Mouse (Mus musculus) intestine, postnatal 0 days (tissue): ENCODE measurements around the gene Zfp637. TPM values are rescaled to one million over a fixed set of nuclear protein-coding genes. Genes with fewer than 3 reads are reported as not detected.

ENCODE experiments used
- ATAC-seq: fragments of 200-750 bp; cut with Nextera tagmentation; 2 replicates; pipeline ENCODE4 v1.8.0; 2017; ENCODE audit warnings: mild to moderate bottlenecking, moderate TSS enrichment, moderate library complexity
- H3K27ac ChIP-seq: fragments of 300-500 bp; sonication (generic); 2 replicates; pipeline ENCODE4 v1.5.1; 2014; ENCODE audit warnings: mild to moderate bottlenecking, low read depth, low read length, moderate library complexity
- H3K27me3 ChIP-seq: fragments of 300-500 bp; sonication (generic); replicated peaks from 2 replicates; pipeline ENCODE4 v1.6.1; 2014; ENCODE audit warnings: low read length, mixed read lengths; ENCODE audit not compliant: control insufficient read depth, insufficient read depth
- H3K36me3 ChIP-seq: fragments of 300-500 bp; sonication (generic); 2 replicates; pipeline ENCODE4 v1.6.1; 2014; ENCODE audit warnings: mild to moderate bottlenecking, moderate library complexity; ENCODE audit not compliant: control insufficient read depth, insufficient read depth
- H3K4me1 ChIP-seq: fragments of 300-500 bp; sonication (generic); replicated peaks from 2 replicates; pipeline ENCODE4 v1.6.1; 2014; ENCODE audit warnings: antibody characterized with exemption, low read length, mixed read lengths; ENCODE audit not compliant: control insufficient read depth, insufficient read depth
- H3K4me2 ChIP-seq: fragments of 300-500 bp; sonication (generic); replicated peaks from 2 replicates; pipeline ENCODE4 v1.6.1; 2014; ENCODE audit warnings: low read depth, mild to moderate bottlenecking, moderate library complexity
- H3K4me3 ChIP-seq: fragments of 300-500 bp; sonication (generic); 2 replicates; pipeline ENCODE4 v1.5.1; 2014; ENCODE audit warnings: low read depth, low read length
- H3K9ac ChIP-seq: fragments of 300-500 bp; sonication (generic); 2 replicates; pipeline ENCODE4 v1.6.1; 2014; ENCODE audit warnings: mild to moderate bottlenecking, low read depth, low read length
- H3K9me3 ChIP-seq: fragments of 300-500 bp; sonication (generic); 2 replicates; pipeline ENCODE4 v1.6.1; 2016; ENCODE audit warnings: mixed run types; ENCODE audit not compliant: control insufficient read depth
- CTCF ChIP-seq: sonication (generic); IDR thresholded peaks from 2 replicates; pipeline ENCODE4 v1.5.1; 2016; ENCODE audit warnings: low read depth, mild to moderate bottlenecking, control low read depth, antibody characterized with exemption, moderate library complexity
- WGBS: fragments of 180-500 bp; shearing (Covaris S2); extraction: QIAGEN DNeasy Blood & Tissue Kit; methylation state at CpG from one replicate; pipeline ENCODE4 v1.1.7; 2014; 5-methylcytosine and 5-hydroxymethylcytosine counted together
- polyA plus RNA-seq: library from polyadenylated mRNA; unstranded; fragments of >200 nt; fragmentation: Nextera tagmentation; extraction: Ambion mirVana; gene quantifications from 2 replicates; pipeline ENCODE4 v1.2.1, GENCODE M21; 2015

The Zfp637 gene
- polyA plus RNA-seq, 1 experiment from 2014 or later = 46.1 TPM

DNA sequence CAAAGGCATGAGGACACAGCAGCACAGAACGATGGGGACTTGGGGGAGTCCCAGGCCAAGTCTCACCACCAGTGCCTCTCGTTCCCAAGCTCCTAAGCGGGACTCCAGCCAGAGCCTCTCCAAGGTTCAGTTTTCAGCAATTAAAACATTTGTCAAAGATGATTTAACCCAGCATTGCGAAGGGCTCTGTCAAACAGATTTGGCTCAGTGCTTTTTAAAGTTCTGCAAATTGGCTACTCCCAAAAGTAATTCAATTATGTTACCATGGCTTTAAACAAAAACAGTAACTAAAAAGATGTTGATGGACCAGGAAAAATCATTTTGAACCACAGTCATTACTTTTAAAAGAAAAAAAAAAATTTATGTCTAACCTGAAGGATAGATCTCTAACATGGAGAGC, 30.3 kb upstream of the Zfp637 start:
- no peak for TF ChIP-seq CTCF
- H3K4me1 ChIP-seq = no peaks in the 10 kb centered on the region
- WGBS = 71% methylated on average over 4 of the region's 4 CpGs
- H3K27ac ChIP-seq = no peak overlapping the region
- H3K27me3 ChIP-seq = no peaks in the 10 kb centered on the region
- H3K4me2 ChIP-seq = no peak overlapping the region
- H3K4me3 ChIP-seq = no peak overlapping the region
- H3K9me3 ChIP-seq = no peaks in the 10 kb centered on the region
- H3K9ac ChIP-seq = no peak overlapping the region
- no peaks in the 10 kb centered on the region for H3K36me3 ChIP-seq
- ATAC-seq = no peak

DNA sequence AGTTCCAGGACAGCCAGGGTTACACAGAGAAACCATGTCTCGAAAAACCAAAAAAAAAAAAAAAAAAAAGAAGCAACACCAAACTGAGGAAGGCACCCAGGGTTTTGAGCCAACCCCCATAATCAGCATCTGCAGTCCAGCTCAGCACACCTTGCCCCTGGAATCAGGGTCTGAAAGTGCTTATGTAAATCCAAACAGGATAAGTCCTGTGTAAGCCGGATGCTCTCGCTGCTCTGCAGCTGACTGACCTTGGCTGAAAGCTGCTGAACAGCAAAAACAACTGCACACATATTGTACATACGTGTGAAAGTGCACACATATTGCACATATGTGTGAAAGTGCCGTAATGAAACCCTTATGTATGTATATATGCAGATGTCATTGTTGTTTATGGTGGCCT, 29.7 kb upstream of the Zfp637 start:
- no peak for TF ChIP-seq CTCF
- ATAC-seq = no peak
- Histone ChIP-seq H3K36me3 (no peaks in the 10 kb centered on the region), H3K4me1 (no peaks in the 10 kb centered on the region), H3K4me2 (no peak overlapping the region), H3K9me3 (no peaks in the 10 kb centered on the region), H3K4me3 (no peak overlapping the region), H3K27me3 (no peaks in the 10 kb centered on the region), H3K27ac (no peak overlapping the region), H3K9ac (no peak overlapping the region)
- WGBS = 67% methylated on average over 5 of the region's 5 CpGs

DNA sequence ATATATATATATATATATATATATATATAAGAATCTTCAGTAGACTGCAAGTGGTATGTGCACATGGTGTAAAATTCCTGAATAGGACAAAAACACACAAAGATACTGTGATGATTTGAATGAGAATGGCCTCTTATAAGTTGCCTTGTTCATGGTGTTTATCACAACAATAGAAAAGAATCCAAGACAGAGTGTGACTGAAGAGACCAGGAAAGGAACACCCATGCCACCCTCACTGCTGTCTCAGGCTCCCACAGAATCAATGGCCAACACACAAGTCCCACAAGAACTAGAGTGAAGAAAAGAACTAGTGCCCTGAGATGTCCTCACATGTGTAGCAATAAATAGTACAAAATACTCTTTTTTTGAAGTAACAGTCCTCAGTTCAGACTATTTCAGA, 26.3 kb upstream of the Zfp637 start:
- Histone ChIP-seq H3K9me3 (no peaks in the 10 kb centered on the region), H3K4me1 (no peaks in the 10 kb centered on the region), H3K4me2 (no peak overlapping the region), H3K36me3 (no peaks in the 10 kb centered on the region), H3K27me3 (no peaks in the 10 kb centered on the region), H3K27ac (no peak overlapping the region), H3K9ac (no peak overlapping the region), H3K4me3 (no peak overlapping the region)
- ATAC-seq = no peak
- no peak for TF ChIP-seq CTCF

DNA sequence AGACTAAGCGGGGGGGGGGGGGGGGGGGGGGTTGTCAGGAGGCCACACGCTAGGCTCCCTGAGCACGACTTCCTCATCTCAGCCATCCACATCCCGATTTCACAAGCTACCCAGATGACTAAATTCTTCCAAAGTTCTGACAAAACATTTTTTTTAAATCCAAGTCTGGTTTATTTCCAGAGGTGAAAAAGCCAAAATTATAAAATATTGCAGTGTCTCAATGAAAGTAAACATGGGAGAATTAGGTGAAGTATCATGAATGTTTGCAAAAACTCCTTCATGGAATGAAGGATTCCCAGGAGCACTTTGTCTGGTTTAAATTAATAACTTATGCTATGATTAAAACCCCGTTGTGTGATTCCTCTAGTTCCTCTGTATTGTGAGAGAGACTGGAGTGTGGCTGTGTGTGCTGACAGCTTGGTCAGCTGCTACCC, 23.9 kb upstream of the Zfp637 start:
- Histone ChIP-seq H3K27ac (no peak overlapping the region), H3K36me3 (no peaks in the 10 kb centered on the region), H3K27me3 (no peaks in the 10 kb centered on the region), H3K9ac (no peak overlapping the region), H3K4me2 (no peak overlapping the region), H3K9me3 (no peaks in the 10 kb centered on the region), H3K4me3 (no peak overlapping the region), H3K4me1 (no peaks in the 10 kb centered on the region)
- TF ChIP-seq CTCF = no peak
- 45% methylated on average over 5 of the region's 5 CpGs for WGBS
- no peak for ATAC-seq

DNA sequence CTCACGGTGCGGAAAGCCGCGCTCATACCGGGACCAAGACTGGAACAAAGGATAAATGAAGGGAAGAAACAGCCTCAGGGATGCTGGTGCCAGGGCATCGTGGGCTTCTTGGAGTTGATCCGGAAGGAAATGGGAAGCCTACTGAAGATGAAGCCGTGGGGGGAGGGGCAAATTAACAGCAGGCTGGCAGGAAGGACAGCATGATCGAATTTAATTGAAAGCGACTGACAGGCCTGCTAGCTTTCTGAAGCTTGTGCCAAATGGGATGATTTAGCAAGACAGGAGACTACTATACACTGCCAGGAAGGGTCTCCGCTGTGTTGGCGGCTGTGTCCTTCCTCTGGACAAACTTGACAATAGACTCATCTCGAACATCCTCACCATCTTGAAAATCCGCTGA, 20.7 kb upstream of the Zfp637 start:
- 91% methylated on average over 14 of the region's 14 CpGs for WGBS
- Histone ChIP-seq H3K4me2 (no peak overlapping the region), H3K9me3 (no peaks in the 10 kb centered on the region), H3K27me3 (no peaks in the 10 kb centered on the region), H3K36me3 (no peaks in the 10 kb centered on the region), H3K9ac (no peak overlapping the region), H3K27ac (no peak overlapping the region), H3K4me1 (no peaks in the 10 kb centered on the region), H3K4me3 (no peak overlapping the region)
- TF ChIP-seq CTCF = no peak
- ATAC-seq = no peak

DNA sequence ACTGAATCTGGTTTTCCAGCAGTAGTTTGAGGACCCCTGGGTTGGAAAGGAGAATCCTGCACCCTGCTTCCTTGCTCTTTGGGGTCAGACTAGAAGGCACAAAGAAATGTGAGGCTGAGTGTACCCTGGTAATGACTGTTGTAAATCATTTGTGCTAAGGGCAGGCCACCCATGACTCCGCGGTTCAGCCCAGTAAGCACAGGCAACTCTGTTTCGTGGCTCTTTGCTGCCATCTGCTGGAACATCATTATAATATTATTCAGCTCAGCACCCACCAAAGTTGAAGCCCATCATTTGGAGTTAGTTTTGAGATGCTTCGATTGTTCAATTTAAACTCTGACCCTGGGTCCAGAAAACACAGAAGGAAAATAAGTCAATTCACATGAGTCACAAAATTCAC, 15.6 kb upstream of the Zfp637 start:
- no peaks in the 10 kb centered on the region for H3K27me3 ChIP-seq
- peak; percentile 83 for TF ChIP-seq CTCF
- H3K4me1 ChIP-seq = no peaks in the 10 kb centered on the region
- ATAC-seq = peak; percentile 33; the same call in 1 of the 2 replicates
- H3K27ac ChIP-seq = no peak overlapping the region
- H3K9me3 ChIP-seq = no peaks in the 10 kb centered on the region
- no peaks in the 10 kb centered on the region for H3K36me3 ChIP-seq
- no peak overlapping the region for H3K4me2 ChIP-seq
- no peak overlapping the region for H3K9ac ChIP-seq
- 7% methylated on average over 4 of the region's 4 CpGs for WGBS
- H3K4me3 ChIP-seq = no peak overlapping the region

DNA sequence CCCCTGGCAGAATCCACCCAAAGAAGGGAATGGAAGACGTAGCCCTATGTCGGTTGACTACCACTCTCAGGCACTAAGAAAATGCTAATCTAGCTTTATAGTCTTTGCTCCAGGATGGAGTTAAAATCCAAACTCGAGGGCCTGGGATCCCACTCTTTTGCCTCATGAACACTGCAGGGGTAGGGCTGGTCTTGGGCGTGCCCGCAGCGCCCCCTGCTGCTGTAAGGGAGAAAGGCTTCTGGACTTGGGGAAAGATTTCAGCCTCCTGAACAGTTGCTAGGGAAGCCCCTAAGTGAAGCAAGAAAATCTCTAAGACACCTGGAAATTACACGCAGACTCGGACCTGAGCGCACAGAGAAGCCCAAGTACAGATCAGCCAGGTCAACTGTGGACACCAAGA, 12.7 kb upstream of the Zfp637 start:
- Histone ChIP-seq H3K9ac (no peak overlapping the region), H3K27me3 (no peaks in the 10 kb centered on the region), H3K4me1 (no peaks in the 10 kb centered on the region), H3K9me3 (no peaks in the 10 kb centered on the region), H3K4me2 (no peak overlapping the region), H3K36me3 (no peaks in the 10 kb centered on the region), H3K4me3 (no peak overlapping the region), H3K27ac (no peak overlapping the region)
- ATAC-seq = no peak
- WGBS = 23% methylated on average over 9 of the region's 9 CpGs
- peak; percentile 90 for TF ChIP-seq CTCF
